Mouse (Mus musculus) hindbrain, embryonic 16.5 days (tissue): ENCODE results near the gene Vps53. TPM values are rescaled to one million over a fixed set of nuclear protein-coding genes. Genes with fewer than 3 reads are reported as not detected.
"Not testable (repeated sequence)": the region's sequence is repeated elsewhere in the genome, so short reads cannot be mapped to it uniquely, and the experiment has no call there.

Source experiments
- ATAC-seq: fragments of 200-750 bp; cut with Nextera tagmentation; 2 replicates; pipeline ENCODE4 v1.8.0; 2017; ENCODE audit warnings: moderate TSS enrichment, moderate library complexity
- H3K27ac ChIP-seq: fragments of 300-500 bp; sonication (generic); 2 replicates; pipeline ENCODE4 v1.5.1; 2014; ENCODE audit warnings: low read depth, mild to moderate bottlenecking, control low read depth, low read length, moderate library complexity
- H3K27me3 ChIP-seq: fragments of 300-500 bp; sonication (generic); replicated peaks from 2 replicates; pipeline ENCODE4 v1.6.1; 2014; ENCODE audit warnings: low read length; ENCODE audit not compliant: control insufficient read depth, insufficient read depth
- H3K36me3 ChIP-seq: fragments of 300-500 bp; sonication (generic); 2 replicates; pipeline ENCODE4 v1.6.1; 2014; ENCODE audit warnings: mild to moderate bottlenecking, low read length, moderate library complexity, mixed read lengths; ENCODE audit not compliant: control insufficient read depth, insufficient read depth
- H3K4me1 ChIP-seq: fragments of 300-500 bp; sonication (generic); 2 replicates; pipeline ENCODE4 v1.6.1; 2014; ENCODE audit warnings: low read depth, low read length; ENCODE audit not compliant: control insufficient read depth, insufficient read depth
- H3K4me2 ChIP-seq: fragments of 300-500 bp; sonication (generic); 2 replicates; pipeline ENCODE4 v1.6.1; 2014; ENCODE audit warnings: mild to moderate bottlenecking, low read length, control low read depth, moderate library complexity
- H3K4me3 ChIP-seq: fragments of 300-500 bp; sonication (generic); 2 replicates; pipeline ENCODE4 v1.5.1; 2014; ENCODE audit warnings: mild to moderate bottlenecking, low read length, control low read depth, moderate library complexity
- H3K9ac ChIP-seq: fragments of 300-500 bp; sonication (generic); 2 replicates; pipeline ENCODE4 v1.6.1; 2014; ENCODE audit warnings: low read depth, mild to moderate bottlenecking, control low read depth, low read length, moderate library complexity
- H3K9me3 ChIP-seq: fragments of 300-500 bp; sonication (generic); 2 replicates; pipeline ENCODE4 v1.6.1; 2014; ENCODE audit warnings: mild to moderate bottlenecking, low read length, moderate library complexity; ENCODE audit not compliant: control insufficient read depth
- WGBS: fragments of 180-500 bp; shearing (Covaris S2); extraction: QIAGEN DNeasy Blood & Tissue Kit; methylation state at CpG from one replicate; pipeline ENCODE4 v1.1.7; 2014; 5-methylcytosine and 5-hydroxymethylcytosine counted together
- polyA plus RNA-seq: library from polyadenylated mRNA; unstranded; fragments of >200 nt; fragmentation: Nextera tagmentation; extraction: Ambion mirVana; gene quantifications from 2 replicates; pipeline ENCODE4 v1.2.1, GENCODE M21; 2015

The Vps53 gene
- polyA plus RNA-seq, 1 experiment from 2014 or later, result 69.3 TPM

GRCm38 (mm10) chr11:76025080-76025583 lies 154.3 kb downstream of the Vps53 start:
- H3K9me3 ChIP-seq, result no peaks in the 10 kb centered on the region
- H3K36me3 ChIP-seq, result no peaks in the 10 kb centered on the region
- H3K27me3 ChIP-seq, result no peaks in the 10 kb centered on the region
- WGBS, result 69% methylated on average over 7 of the region's 7 CpGs
- H3K27ac ChIP-seq, result no peak overlapping the region
- H3K4me3 ChIP-seq, result no peak overlapping the region
- ATAC-seq, result no peak
- no peak overlapping the region for H3K9ac ChIP-seq
- H3K4me1 ChIP-seq, result peaks cover 13% of the 10 kb centered on the region
- H3K4me2 ChIP-seq, result no peak overlapping the region

GRCm38 (mm10) chr11:76020916-76021315 lies 158.5 kb downstream of the Vps53 start:
- H3K4me2 ChIP-seq, result no peak overlapping the region

GRCm38 (mm10) chr11:76019879-76020278 lies 159.6 kb downstream of the Vps53 start:
- Histone ChIP-seq H3K36me3 (no peaks in the 10 kb centered on the region), H3K27ac (no peak overlapping the region), H3K4me1 (no peaks in the 10 kb centered on the region), H3K4me2 (no peak overlapping the region), H3K4me3 (no peak overlapping the region), H3K9ac (no peak overlapping the region), H3K27me3 (no peaks in the 10 kb centered on the region), H3K9me3 (no peaks in the 10 kb centered on the region)
- 76% methylated on average over 4 of the region's 4 CpGs for WGBS
- no peak for ATAC-seq

More at GRCm38 (mm10) chr11:76020916-76021315, 158.5 kb downstream of the Vps53 start:
- Histone ChIP-seq H3K36me3 (no peaks in the 10 kb centered on the region), H3K27me3 (no peaks in the 10 kb centered on the region), H3K9me3 (no peaks in the 10 kb centered on the region), H3K9ac (no peak overlapping the region), H3K4me1 (no peaks in the 10 kb centered on the region), H3K4me3 (no peak overlapping the region), H3K27ac (no peak overlapping the region)
- WGBS, result 85% methylated on average over 9 of the region's 9 CpGs
- no peak for ATAC-seq

GRCm38 (mm10) chr11:76015814-76016213 lies 163.6 kb downstream of the Vps53 start:
- Histone ChIP-seq H3K9ac (no peak overlapping the region), H3K4me1 (no peaks in the 10 kb centered on the region), H3K27ac (no peak overlapping the region), H3K4me2 (no peak overlapping the region), H3K27me3 (no peaks in the 10 kb centered on the region), H3K36me3 (no peaks in the 10 kb centered on the region), H3K4me3 (no peak overlapping the region), H3K9me3 (no peaks in the 10 kb centered on the region)
- 66% methylated on average over 4 of the region's 4 CpGs for WGBS
- ATAC-seq, result no peak

- no peak overlapping the region for H3K4me2 ChIP-seq
- H3K4me3 ChIP-seq, result no peak overlapping the region
- no peak overlapping the region for H3K9ac ChIP-seq
- no peaks in the 10 kb centered on the region for H3K36me3 ChIP-seq
- WGBS, result 92% methylated on average over 6 of the region's 6 CpGs
- no peak for ATAC-seq
- H3K27ac ChIP-seq, result no peak overlapping the region
- H3K9me3 ChIP-seq, result no peaks in the 10 kb centered on the region
- no peaks in the 10 kb centered on the region for H3K4me1 ChIP-seq
- no peaks in the 10 kb centered on the region for H3K27me3 ChIP-seq
These were observed 164.2 kb downstream of the Vps53 start for GRCm38 (mm10) chr11:76015251-76015650.

- Histone ChIP-seq H3K27me3 (no peaks in the 10 kb centered on the region), H3K4me1 (no peaks in the 10 kb centered on the region), H3K27ac (no peak overlapping the region), H3K4me2 (no peak overlapping the region), H3K4me3 (no peak overlapping the region), H3K36me3 (no peaks in the 10 kb centered on the region), H3K9ac (no peak overlapping the region), H3K9me3 (no peaks in the 10 kb centered on the region)
- no peak for ATAC-seq
- 85% methylated on average over 9 of the region's 9 CpGs for WGBS
These were observed 168.4 kb downstream of the Vps53 start for GRCm38 (mm10) chr11:76010838-76011624.

- H3K9ac ChIP-seq, result no peak overlapping the region
- H3K36me3 ChIP-seq, result no peaks in the 10 kb centered on the region
- no peaks in the 10 kb centered on the region for H3K27me3 ChIP-seq
- ATAC-seq, result no peak
- 88% methylated on average over 6 of the region's 6 CpGs for WGBS
- H3K4me2 ChIP-seq, result no peak overlapping the region
- H3K27ac ChIP-seq, result no peak overlapping the region
- no peak overlapping the region for H3K4me3 ChIP-seq
- H3K9me3 ChIP-seq, result no peaks in the 10 kb centered on the region
- H3K4me1 ChIP-seq, result no peaks in the 10 kb centered on the region
These were observed 170.3 kb downstream of the Vps53 start for GRCm38 (mm10) chr11:76009101-76009500.

GRCm38 (mm10) chr11:76008162-76008561 lies 171.3 kb downstream of the Vps53 start:
- H3K4me1 ChIP-seq, result no peaks in the 10 kb centered on the region
- H3K9ac ChIP-seq, result no peak overlapping the region
- H3K9me3 ChIP-seq, result no peaks in the 10 kb centered on the region
- H3K27me3 ChIP-seq, result no peaks in the 10 kb centered on the region
- no peak for ATAC-seq
- H3K4me3 ChIP-seq, result no peak overlapping the region
- no peak overlapping the region for H3K27ac ChIP-seq
- no peak overlapping the region for H3K4me2 ChIP-seq
- no peaks in the 10 kb centered on the region for H3K36me3 ChIP-seq
- 72% methylated on average over 2 of the region's 2 CpGs for WGBS

- WGBS, result 91% methylated on average over 7 of the region's 7 CpGs
- not testable (repeated sequence) for ATAC-seq
These were observed 175.2 kb downstream of the Vps53 start for GRCm38 (mm10) chr11:76004276-76004675.

More at GRCm38 (mm10) chr11:76004276-76004675, 175.2 kb downstream of the Vps53 start:
- not testable (repeated sequence) for H3K27me3 ChIP-seq, H3K4me1 ChIP-seq, H3K9ac ChIP-seq, H3K4me3 ChIP-seq, H3K27ac ChIP-seq, H3K9me3 ChIP-seq, H3K36me3 ChIP-seq, H3K4me2 ChIP-seq
